In genomic region chr11:95261178-95261751, GRCm38 (mm10) we compare ENCODE assay signal across 15 mouse cellular contexts. TPM values are rescaled to one million over a fixed set of nuclear protein-coding genes. Genes with fewer than 3 reads are reported as not detected.
DNase-seq lines count a peak whose midpoint lies in the region; ATAC-seq and TF ChIP-seq lines count a peak whose summit lies in the region.
"Had no signal": no experiment of that assay in that cellular context is flagged by ENCODE, and none has a peak within 500 bp of the region (broad histone marks: within the 10 kb centered on the region; RNA-seq: fewer than 3 reads in every experiment).

Gene Tac4, plus strand, starts transcription at chr11:95261529.

- peaks cover 25% of the 10 kb centered on the region for H3K4me1 ChIP-seq in bone marrow macrophage, adult 2 months (ENCODE audit: control insufficient read depth, insufficient read depth, low read length)
- H3K4me1 ChIP-seq in liver, postnatal 0 days (ENCODE audit: insufficient read depth): peaks cover 24% of the 10 kb centered on the region
- H3K4me1 ChIP-seq in kidney, embryonic 15.5 days: peaks cover 28% of the 10 kb centered on the region

- H3K27me3 ChIP-seq in liver, postnatal 0 days (ENCODE audit: insufficient read depth, low read length): no peaks in the 10 kb centered on the region
- 0 out of 2 replicates have a peak, but pooled peaks cover 5% of the 10 kb centered on the region for H3K27me3 ChIP-seq in kidney, embryonic 15.5 days

- WGBS in liver, postnatal 0 days (ENCODE audit: insufficient replicate concordance): 25% methylated on average over 5 of the region's 5 CpGs
- WGBS in kidney, embryonic 15.5 days: 67% methylated on average over 5 of the region's 5 CpGs

- no peaks in the 10 kb centered on the region for H3K9me3 ChIP-seq in liver, postnatal 0 days (ENCODE audit: low read length)
- H3K9me3 ChIP-seq in kidney, embryonic 15.5 days (replicated peaks): no peaks in the 10 kb centered on the region

- intact Hi-C loops in left cerebral cortex, postnatal 4 days (cut with DNase I): no loop called here

- ATAC-seq in liver, postnatal 0 days: no peak
- ATAC-seq in kidney, embryonic 15.5 days (replicated peaks; ENCODE audit: low FRiP score): no peak
- ATAC-seq: activated CD4-positive, CD25-positive, alpha-beta regulatory T cell, adult 4 months; hindbrain, postnatal 0 days had no signal

- H3K4me2 ChIP-seq in liver, postnatal 0 days (ENCODE audit: low read depth, low read length): no peak within 1 kb of the TSS
- no peak within 1 kb of the TSS for H3K4me2 ChIP-seq in kidney, embryonic 15.5 days

- TF ChIP-seq POLR2A in bone marrow macrophage, adult 2 months (IDR thresholded peaks at IDR 0.05; ENCODE audit: borderline replicate concordance, low read depth, low read length): no peak

- H3K4me3 ChIP-seq in layer of hippocampus, adult 2 months: no peak within 1 kb of the TSS
- no peak within 1 kb of the TSS for H3K4me3 ChIP-seq in bone marrow macrophage, adult 2 months (ENCODE audit: insufficient read depth, low read length)
- no peak within 1 kb of the TSS for H3K4me3 ChIP-seq in liver, postnatal 0 days (ENCODE audit: low read depth, low read length)
- H3K4me3 ChIP-seq in kidney, embryonic 15.5 days (replicated peaks): no peak within 1 kb of the TSS

- no peak within 1 kb of the TSS for H3K27ac ChIP-seq in layer of hippocampus, adult 2 months
- H3K27ac ChIP-seq in bone marrow macrophage, adult 2 months (ENCODE audit: insufficient read depth, low read depth, low read length): no peak within 1 kb of the TSS
- H3K27ac ChIP-seq in liver, postnatal 0 days (ENCODE audit: low read depth): no peak within 1 kb of the TSS
- H3K27ac ChIP-seq in kidney, embryonic 15.5 days: no peak within 1 kb of the TSS; the same call in 1 of the 2 replicates
- H3K27ac ChIP-seq: hindbrain, postnatal 0 days had no signal

- no peak for TF ChIP-seq EP300 in liver, postnatal 0 days (IDR thresholded peaks at IDR 0.05; ENCODE audit: low read depth)

- no peaks in the 10 kb centered on the region for H3K36me3 ChIP-seq in liver, postnatal 0 days (replicated peaks; ENCODE audit: insufficient read depth, low read length)
- H3K36me3 ChIP-seq in kidney, embryonic 15.5 days: 0 out of 2 replicates have a peak, but pooled peaks cover 6% of the 10 kb centered on the region

- TF ChIP-seq CTCF in layer of hippocampus, adult 2 months (conservative IDR thresholded peaks at IDR 0.05): 0 out of 2 replicates have a peak, but pooled peaks have one; percentile 10
- TF ChIP-seq CTCF in bone marrow macrophage, adult 2 months (IDR thresholded peaks at IDR 0.05; ENCODE audit: low read depth, low read length): 0 out of 2 replicates have a peak, but pooled peaks have one; percentile 17
- no peak for TF ChIP-seq CTCF in liver, postnatal 0 days (IDR thresholded peaks at IDR 0.05; ENCODE audit: low read depth)

- DNase-seq in layer of hippocampus, adult 2 months (ENCODE audit: low spot score in 2 of 2): no peak
- no peak for DNase-seq in layer of hippocampus, adult 8-10 months (ENCODE audit: low spot score in 2 of 2)
- DNase-seq in CD4-positive helper T cell, adult 2 months (ENCODE audit: low read depth, low spot score): peak; percentile 32
- peak; percentile 18 for DNase-seq in liver, postnatal 0 days
- DNase-seq in left cerebral cortex, postnatal 4 days: no peak
- DNase-seq: kidney, postnatal 4 days; lung, embryonic 14.5 days had no signal

- H3K9ac ChIP-seq in liver, postnatal 0 days (replicated peaks): no peak within 1 kb of the TSS
- no peak within 1 kb of the TSS for H3K9ac ChIP-seq in kidney, embryonic 15.5 days
- H3K9ac ChIP-seq: lung, embryonic 14.5 days had no signal

RNA-seq across cellular contexts. Expression of gene Tac4, which starts in this region (rescaled TPM):
- total RNA-seq in layer of hippocampus, adult 2 months (2021): not detected
- not detected for total RNA-seq in layer of hippocampus, adult 8-10 months (2022)
- polyA plus RNA-seq in bone marrow macrophage, adult 2 months (2012; ENCODE audit: insufficient read depth, insufficient read length, missing spikeins): not detected in 2 replicates
- not detected in 2 replicates for polyA plus RNA-seq in liver, postnatal 0 days (2015; fragmentation: Nextera tagmentation; extraction: Ambion mirVana)
- not detected for total RNA-seq in left cerebral cortex, postnatal 4 days (2021)
- 0.17 TPM in 1 of 2 replicates, not detected in the other for polyA plus RNA-seq in kidney, embryonic 15.5 days (2015; fragmentation: Nextera tagmentation; extraction: Ambion mirVana)
- total RNA-seq: gastrocnemius, adult 18-20 months; hindbrain, postnatal 0 days; left cerebral cortex, postnatal 25 days; midbrain, postnatal 0 days had no signal
- polyA plus RNA-seq: activated CD4-positive, CD25-positive, alpha-beta regulatory T cell, adult 4 months; heart, embryonic 16.5 days; hindbrain, postnatal 0 days; lung, embryonic 14.5 days; midbrain, postnatal 0 days had no signal

Comparison
In these comparisons a context has a peak if more than half of its experiments do, and no peak if none do; other contexts are left out.
1. Peak in DNase-seq in liver, postnatal 0 days; RNA of the gene not detected or under 1 TPM.